Mouse (Mus musculus) layer of hippocampus, adult 11-12 months (tissue): ENCODE results near the gene Gm9972.

Experiments used
- DNase-seq: peaks from one replicate; pipeline ENCODE4 v3.0.0; 2022; ENCODE audit warnings: low spot score

Gene Gm9972

DNA sequence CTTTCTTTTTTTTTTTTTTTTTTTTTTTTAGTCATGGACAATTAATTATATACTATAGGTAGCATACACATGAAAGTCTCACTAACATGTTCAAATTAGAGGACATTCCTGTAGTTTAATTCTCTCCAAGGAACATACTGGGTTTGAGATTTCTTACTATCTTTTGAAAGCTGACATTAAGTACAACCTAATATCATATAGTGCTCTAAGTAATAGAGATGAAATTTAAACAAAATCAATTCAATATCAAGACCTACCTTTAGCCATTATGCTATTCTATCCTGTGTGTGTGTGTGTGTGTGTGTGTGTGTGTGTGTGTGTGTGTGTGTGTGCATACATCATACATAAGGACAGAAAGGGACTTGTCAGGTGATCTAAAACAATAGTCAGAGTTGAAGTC lies at the start of gene Gm9972:
Gm9972 (plus strand) TSS at position 301 of the 400 bp plus-strand sequence.
- no peak for DNase-seq

DNA sequence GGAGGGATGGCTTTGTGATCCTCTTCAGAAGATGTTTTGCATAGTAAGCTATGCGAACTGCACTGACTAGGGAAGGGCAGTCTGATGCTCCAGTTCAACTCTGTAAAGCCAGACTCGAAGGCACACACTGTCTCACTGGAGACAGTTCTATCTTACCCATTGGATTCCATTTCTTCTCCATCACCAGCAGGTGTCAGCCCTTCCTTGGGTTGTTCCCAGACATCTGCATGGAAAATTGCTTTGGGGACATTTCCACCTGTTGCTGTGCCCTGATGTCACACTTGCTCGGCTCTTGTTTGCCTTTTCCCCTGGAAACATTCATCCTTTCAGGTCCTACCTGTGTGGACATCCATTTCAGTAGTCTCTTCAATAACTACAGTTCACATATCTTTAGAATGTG lies 36.4 kb upstream of the Gm9972 start:
- DNase-seq, result peak; percentile 12

DNA sequence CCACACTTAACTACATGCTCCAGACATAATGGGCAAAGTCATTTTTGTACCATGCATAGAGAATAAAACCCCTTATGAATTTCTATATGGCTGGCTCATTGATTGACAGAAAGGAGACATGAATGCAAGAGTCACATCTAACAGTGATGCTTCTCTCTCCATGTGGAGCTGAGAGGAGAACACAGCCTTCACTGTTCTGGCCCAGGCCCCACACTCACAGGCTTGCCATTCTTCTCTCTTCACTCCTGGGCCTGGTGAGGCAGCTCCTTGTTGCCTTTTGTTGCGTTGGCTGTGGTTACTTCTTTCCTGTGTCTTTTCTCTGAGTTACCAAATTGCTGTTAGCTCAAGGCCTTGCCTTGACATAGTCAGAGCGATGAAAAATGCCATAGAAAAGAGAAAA lies 23.6 kb upstream of the Gm9972 start:
- peak; percentile 11 for DNase-seq

DNA sequence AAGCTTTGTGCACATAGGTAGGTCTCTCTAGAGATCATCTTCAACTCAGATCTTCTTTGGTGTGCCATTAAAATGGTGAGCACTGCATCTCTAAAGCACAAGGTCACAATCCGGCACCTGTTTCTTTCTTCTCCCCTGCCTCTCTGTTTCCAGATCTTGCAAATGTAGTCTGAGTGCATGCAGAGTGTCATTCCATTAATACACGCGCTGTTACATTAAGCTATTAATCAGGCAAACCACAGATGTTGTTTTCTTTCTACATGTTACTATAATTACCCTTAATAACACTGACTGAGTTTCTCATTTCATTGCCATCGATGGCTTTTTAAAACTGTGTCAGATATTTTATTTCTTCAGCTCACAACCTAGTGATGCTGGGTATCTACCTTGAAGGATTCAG lies 22.6 kb upstream of the Gm9972 start:
- no peak for DNase-seq

DNA sequence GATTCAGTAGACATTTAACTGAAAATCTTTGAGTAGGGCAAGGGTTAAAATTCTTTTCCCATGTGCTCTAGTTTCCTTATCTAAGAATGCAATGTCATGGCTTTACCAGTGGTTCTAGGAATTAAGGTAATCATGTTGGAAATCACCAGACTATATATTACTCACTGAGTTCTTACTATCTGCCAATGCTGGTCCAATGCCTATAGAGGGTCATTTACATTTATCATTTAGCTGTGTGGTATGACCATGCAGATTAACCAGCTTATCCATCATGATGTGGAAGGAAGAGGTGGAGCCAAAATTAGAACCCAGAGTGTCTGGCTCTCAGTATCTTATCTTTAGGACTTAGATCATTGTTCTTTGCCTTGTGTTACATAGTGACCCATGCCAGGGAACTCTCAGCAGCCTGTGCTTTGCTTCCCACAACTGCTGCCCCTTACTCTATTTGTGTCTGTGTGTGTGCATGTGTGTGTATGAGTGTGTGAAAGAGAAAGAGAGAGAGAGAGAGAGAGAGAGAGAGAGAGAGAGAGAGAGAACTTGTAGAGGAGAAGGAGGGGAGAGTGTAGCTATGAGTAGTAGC lies 12.3 kb upstream of the Gm9972 start:
- DNase-seq, result no peak

DNA sequence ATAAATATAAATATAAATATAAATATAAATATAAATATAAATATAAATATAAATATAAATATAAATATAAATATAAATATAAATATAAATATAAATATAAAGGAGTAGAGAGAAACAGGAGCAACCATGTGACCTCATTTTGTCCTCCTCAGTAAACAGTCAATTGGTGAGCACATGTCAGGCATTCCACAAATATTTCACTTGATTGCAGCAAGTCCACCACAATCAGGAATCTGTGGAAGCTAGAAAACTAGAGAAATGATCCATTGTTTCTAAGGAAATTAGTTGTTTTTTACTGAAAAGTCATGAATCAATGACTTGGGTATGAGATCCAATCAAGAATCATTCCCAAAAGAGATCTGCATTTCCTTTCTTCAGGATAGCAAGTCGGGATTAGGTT lies 5.7 kb upstream of the Gm9972 start:
- DNase-seq, result no peak

DNA sequence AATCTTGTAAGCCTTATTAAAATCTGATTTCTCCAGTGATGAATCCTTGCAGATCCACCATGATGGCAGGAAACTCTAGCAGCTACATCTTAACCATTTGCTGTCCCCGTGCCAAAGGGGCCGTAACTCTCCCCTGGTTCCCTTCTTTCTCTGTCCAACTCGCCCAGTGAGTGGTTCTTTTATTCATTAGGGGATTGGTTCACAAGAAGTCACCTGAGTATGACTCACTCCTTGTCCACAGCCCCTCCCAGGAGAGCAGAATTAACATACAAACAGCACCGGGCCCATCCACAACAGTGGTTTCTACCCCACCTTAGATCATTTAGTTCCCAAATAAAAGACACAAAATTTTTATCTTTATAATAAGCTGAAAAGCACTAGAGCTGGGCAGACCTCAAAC lies 3.4 kb upstream of the Gm9972 start:
- no peak for DNase-seq

DNA sequence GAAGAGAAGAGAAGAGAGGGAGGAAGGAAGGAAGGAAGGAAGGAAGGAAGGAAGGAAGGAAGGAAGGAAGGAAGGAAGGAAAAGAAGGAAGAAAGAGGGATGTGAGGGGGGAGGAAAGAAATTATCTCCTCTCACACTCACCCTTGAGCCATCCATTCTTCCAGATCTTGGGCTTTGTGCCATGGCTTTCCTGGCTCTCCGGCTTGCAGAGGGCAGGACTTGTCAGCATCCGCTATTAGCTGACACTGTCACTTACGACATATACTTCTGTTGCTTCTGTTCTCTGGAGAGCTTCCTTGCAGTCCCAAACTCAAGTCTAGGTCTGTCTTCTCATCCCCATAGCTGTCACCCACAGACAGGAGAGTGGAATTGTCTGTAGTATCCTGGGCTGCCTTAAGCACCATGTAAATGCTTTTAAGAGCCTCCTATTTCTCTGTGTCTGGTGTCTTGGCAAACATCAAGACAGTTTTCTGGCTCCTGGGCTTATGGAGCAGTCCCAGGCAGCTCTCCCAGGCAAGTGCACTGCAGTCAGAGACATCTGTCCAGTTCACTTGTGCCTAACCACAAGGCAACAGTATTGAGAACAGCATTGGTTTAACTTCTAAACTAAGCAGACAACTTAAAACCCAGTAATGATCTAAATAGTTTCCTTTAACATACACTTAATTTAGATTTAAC lies 10.5 kb downstream of the Gm9972 start:
- DNase-seq, result no peak

DNA sequence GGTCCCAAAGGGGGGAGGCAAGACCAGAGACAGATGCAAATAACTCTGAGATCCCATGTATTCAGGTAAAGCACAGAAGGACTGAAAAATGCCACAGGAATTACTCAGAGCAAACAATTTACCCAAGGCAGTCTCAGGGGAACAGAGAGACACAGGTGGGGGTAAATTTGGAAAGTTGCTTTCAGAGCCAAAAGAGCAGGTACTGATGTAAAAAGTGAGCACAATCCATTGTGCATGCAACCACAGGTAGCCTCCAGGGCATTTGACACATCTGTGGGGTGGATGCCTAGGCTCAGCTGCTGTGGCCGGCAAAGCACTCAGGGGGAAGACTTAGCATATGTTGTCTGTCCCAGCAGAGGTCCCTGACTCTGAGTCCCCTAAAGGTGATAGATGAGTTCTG lies 13.8 kb downstream of the Gm9972 start:
- DNase-seq, result no peak

DNA sequence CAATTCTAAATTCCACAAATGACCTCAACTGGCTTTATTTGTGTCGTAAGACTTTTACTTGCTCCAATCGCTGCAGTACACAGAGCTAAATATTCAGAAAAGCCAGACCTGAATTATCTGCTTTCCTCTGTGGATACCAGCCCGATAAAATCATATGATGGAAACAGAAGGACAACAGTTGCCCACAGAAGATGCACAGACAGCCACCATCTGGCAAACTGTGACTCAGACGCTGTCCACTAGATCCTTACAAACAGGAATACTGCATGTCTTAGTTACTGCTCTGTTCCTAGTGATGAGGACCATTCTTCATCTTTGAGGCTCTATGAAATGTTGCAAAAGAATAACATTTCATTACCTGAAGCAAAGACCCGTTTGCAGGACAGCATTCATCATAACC lies 19.4 kb downstream of the Gm9972 start:
- DNase-seq, result peak; percentile 39

DNA sequence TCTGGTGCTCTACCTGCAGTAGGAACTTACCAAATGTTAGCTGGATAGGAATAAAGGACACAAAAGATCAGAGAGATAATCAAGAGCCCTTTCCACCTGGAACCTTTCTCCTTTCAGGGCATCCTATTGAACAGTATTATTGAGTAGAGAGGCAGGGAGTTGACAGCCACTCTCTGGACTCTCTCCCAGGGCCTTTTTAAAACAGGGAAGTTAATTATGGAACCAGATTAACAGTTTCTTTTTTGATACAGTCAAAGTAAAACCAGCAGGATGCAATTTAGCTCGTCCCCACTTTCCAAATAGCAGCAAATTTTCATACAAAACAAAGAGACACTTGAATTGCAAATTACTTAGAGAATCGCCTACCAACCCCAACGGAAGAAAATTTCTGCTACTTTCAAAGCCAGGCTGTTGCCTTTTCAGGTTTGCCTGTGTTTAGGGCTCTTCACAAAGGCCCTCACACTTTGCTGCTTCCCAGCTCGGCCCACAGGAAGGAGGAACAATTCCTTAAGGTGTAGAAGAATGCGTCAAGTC lies 24.0 kb downstream of the Gm9972 start:
- no peak for DNase-seq

DNA sequence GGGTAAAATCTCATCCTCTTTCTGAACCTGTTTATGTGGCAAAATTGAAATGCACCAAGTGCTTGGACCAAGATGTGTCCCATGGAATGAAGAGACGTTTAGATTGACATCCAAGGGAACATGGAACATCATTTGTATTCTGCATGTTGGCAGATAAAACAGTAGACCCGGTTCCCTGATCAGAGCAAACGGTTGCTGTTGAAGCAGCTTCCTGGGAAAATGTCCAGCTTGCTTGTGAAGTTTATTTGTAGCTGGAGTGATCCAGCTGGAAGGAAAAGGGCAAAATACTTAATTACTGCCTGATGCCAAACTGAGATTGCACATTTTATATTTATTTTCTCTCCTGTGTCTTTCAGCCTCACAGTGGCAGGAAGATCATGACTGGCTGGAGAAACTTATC lies 26.7 kb downstream of the Gm9972 start:
- peak; percentile 42 for DNase-seq

DNA sequence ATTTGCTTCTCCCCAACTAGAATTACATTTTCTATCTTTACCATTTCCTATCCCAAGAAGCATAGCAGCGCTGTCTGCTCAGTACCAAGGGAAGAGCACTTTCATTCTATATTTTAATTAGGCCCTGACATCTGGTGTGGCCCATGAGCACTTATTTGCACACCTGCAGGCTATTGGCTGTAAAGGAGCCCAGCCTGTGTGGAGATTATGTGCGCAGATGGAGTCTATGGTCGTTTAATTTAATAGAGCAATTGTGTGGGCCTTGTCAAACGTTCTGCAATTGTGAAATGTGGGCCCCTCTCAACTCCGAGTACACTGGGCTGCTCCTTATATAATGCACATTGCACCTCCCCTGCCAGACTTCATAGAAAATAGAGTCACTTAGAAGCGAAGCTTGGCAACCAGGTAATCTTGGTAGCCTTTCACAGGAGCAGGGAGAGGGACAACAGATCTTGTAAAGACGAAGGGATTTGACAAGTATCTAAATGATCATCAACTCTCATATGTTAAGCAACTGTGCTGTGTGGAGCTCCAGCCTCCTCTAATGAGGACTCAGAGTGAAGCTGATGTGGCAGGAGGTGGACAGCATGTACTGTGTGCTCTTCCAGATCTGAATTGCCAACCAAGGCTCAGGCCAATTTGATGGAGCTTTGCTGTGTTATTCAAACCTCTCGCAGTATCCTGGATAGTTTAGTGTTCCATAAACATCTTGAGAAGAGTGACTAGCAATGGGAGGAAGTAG lies 50.9 kb downstream of the Gm9972 start:
- no peak for DNase-seq
